Mouse (Mus musculus): ENCODE measurements at regions not wholly inside any gene's neighbourhood (a gene's known extent, or its start where the extent isn't known, plus 50 kb on each side); places are given as distances from the start of the nearest gene placed in this dataset.

Small RNA genes in the stretch of these regions (microRNA-seq; reads per million reads assigned to microRNA genes)
- gene Gm27690, result 0 reads per million in 2 experiments

Data from left cerebral cortex, postnatal 25 days (tissue).